Mouse (Mus musculus): ENCODE measurements around the gene Ccnd3.

DNA sequence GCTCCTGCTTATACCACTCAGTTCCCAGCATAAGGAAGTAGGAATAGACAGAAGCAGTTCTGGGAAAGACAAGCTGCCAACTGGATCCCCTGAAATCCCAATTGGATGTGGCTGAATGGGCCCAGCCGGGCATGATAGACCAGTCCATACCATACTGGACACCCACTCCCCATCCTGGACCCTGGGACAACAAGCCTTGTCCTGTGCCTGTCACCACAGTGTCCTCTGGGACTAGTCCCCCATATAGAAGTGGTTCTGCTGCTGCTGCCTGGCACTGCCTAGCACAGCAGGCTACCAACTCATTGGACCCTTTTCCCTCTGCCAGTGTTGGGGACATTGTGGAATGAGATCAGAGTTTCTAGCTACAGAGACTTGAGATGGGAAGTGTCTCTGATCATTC, 1.2 kb downstream of the Ccnd3 start:
- TF ChIP-seq POLR2A (IDR thresholded peaks at IDR 0.05; ENCODE audit: control insufficient read depth, extremely low read depth, insufficient read depth, low read length, poor library complexity) (no peak), CTCF (IDR thresholded peaks at IDR 0.05; ENCODE audit: borderline replicate concordance, control insufficient read depth, extremely low read depth, insufficient read depth, low read length, poor library complexity) (no peak)

Data from thymus, adult 2 months (tissue).